Mouse (Mus musculus): ENCODE results near the gene Cdc42ep2.
"Not testable (repeated sequence)": the region's sequence is repeated elsewhere in the genome, so short reads cannot be mapped to it uniquely, and the experiment has no call there.

Gene Cdc42ep2

GRCm38 (mm10) chr19:5912103-5913006 is 12.3 kb downstream of the Cdc42ep2 start:
- DNase-seq (ENCODE audit: low read depth, low spot score), result peak; percentile 99

- DNase-seq (ENCODE audit: low read depth, low spot score), result no peak
These were observed 13.1 kb downstream of the Cdc42ep2 start for GRCm38 (mm10) chr19:5911430-5912102.

GRCm38 (mm10) chr19:5910221-5910620 is 14.4 kb downstream of the Cdc42ep2 start:
- DNase-seq (ENCODE audit: low read depth, low spot score), result no peak

- no peak for DNase-seq (ENCODE audit: low read depth, low spot score)
These were observed 17.3 kb downstream of the Cdc42ep2 start for GRCm38 (mm10) chr19:5907275-5907674.

GRCm38 (mm10) chr19:5894002-5894678 is 30.5 kb downstream of the Cdc42ep2 start, which contains the start of gene Tigd3:
Tigd3 (minus strand) TSS chr19:5894149.
- DNase-seq (ENCODE audit: low read depth, low spot score), result peak; percentile 95

- DNase-seq (ENCODE audit: low read depth, low spot score), result peak; percentile 36
These were observed 31.2 kb downstream of the Cdc42ep2 start for GRCm38 (mm10) chr19:5893282-5894001.

GRCm38 (mm10) chr19:5892735-5893134 is 31.9 kb downstream of the Cdc42ep2 start:
- no peak for DNase-seq (ENCODE audit: low read depth, low spot score)

- DNase-seq (ENCODE audit: low read depth, low spot score), result no peak
These were observed 32.4 kb downstream of the Cdc42ep2 start for GRCm38 (mm10) chr19:5892262-5892661.

GRCm38 (mm10) chr19:5891521-5892258 is 32.9 kb downstream of the Cdc42ep2 start:
- no peak for DNase-seq (ENCODE audit: low read depth, low spot score)

- no peak for DNase-seq (ENCODE audit: low read depth, low spot score)
These were observed 35.4 kb downstream of the Cdc42ep2 start for GRCm38 (mm10) chr19:5889211-5889610.

- no peak for DNase-seq (ENCODE audit: low read depth, low spot score)
These were observed 37.3 kb downstream of the Cdc42ep2 start for GRCm38 (mm10) chr19:5887234-5887815.

GRCm38 (mm10) chr19:5885838-5886237 is 38.8 kb downstream of the Cdc42ep2 start:
- DNase-seq (ENCODE audit: low read depth, low spot score), result peak; percentile 55

GRCm38 (mm10) chr19:5883935-5884334 is 40.7 kb downstream of the Cdc42ep2 start:
- no peak for DNase-seq (ENCODE audit: low read depth, low spot score)

GRCm38 (mm10) chr19:5882079-5882478 is 42.5 kb downstream of the Cdc42ep2 start:
- not testable (repeated sequence) for DNase-seq (ENCODE audit: low read depth, low spot score)

GRCm38 (mm10) chr19:5881155-5881554 is 43.5 kb downstream of the Cdc42ep2 start:
- no peak for DNase-seq (ENCODE audit: low read depth, low spot score)

- no peak for DNase-seq (ENCODE audit: low read depth, low spot score)
These were observed 44.9 kb downstream of the Cdc42ep2 start for GRCm38 (mm10) chr19:5879735-5880134.

GRCm38 (mm10) chr19:5878916-5879315 is 45.7 kb downstream of the Cdc42ep2 start:
- DNase-seq (ENCODE audit: low read depth, low spot score), result no peak

- no peak for DNase-seq (ENCODE audit: low read depth, low spot score)
These were observed 46.3 kb downstream of the Cdc42ep2 start for GRCm38 (mm10) chr19:5878362-5878722.

- peak; percentile 88 for DNase-seq (ENCODE audit: low read depth, low spot score)
These were observed 46.8 kb downstream of the Cdc42ep2 start, which contains the start of gene Slc25a45 for GRCm38 (mm10) chr19:5877618-5878361. Slc25a45 (plus strand) TSS chr19:5877808.

All from A20 (cell line).